Mouse (Mus musculus): ENCODE data around the gene P4ha2.
"Not testable (repeated sequence)": the region's sequence is repeated elsewhere in the genome, so short reads cannot be mapped to it uniquely, and the experiment has no call there.

The P4ha2 gene

DNA sequence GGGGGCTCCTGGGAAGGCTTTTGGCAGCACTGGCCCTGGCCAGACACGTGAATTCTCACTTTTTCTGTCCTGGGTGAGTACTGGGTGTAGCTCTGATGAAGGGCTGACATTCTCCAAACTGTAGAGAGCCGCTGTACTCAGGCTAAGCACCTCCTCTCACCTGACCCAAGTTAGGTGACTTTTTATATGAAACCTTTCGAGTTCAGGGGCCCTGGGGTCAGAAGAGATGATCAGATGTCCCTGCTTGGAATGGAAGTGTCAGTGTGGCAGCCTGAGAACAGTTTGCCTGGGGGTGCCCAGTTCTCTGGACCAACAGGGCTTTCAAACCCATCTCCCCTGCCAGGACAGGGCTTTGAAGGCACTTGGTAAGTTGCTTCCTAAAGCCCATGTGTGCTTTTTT lies 8.2 kb downstream of the P4ha2 start:
- DNase-seq (ENCODE audit: low spot score) = no peak

- no peak for DNase-seq (ENCODE audit: low spot score)
Measured at GRCm38 (mm10) chr11:54108894-54109293, 9.0 kb downstream of the P4ha2 start.

DNA sequence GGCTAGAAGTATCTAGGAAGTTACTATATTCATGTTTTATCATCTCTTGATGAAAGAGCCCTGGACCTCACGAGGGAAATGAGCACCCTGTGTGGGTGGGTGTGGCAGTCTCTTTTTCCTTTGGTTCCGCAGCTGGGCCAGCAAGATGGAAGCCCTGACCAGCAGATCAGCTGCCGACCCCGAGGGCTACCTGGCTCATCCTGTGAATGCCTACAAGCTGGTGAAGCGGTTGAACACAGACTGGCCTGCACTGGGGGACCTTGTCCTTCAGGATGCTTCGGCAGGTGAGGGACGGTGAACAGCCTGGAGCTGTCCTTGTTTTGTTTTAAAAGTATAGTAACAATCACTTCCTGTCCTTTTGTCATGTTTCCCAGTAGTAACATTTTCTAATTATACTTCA lies 11.4 kb downstream of the P4ha2 start:
- DNase-seq (ENCODE audit: low spot score) = no peak

- no peak for DNase-seq (ENCODE audit: low spot score)
Measured at GRCm38 (mm10) chr11:54111976-54112741, 12.3 kb downstream of the P4ha2 start.

DNA sequence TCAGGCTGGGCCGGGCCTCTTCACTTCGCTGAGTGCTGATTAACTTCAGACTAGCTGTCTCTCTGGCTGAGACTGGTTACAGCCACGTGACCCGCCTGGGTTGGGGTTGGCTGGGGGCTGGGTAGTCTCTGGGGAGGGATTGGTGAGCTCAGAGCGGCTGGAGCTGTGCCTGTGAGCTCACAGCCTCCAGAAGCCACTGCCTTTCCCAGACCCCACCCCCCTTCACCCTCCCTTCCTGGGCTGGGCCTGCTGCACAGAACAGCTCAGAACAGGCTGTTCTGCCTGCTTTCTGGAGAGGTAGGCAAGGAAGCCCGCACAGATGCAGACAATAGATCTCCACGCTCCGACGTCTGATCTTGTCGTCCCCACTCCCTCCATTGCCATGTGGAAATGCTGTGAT lies 13.0 kb downstream of the P4ha2 start:
- peak; percentile 89 for DNase-seq (ENCODE audit: low spot score)

DNA sequence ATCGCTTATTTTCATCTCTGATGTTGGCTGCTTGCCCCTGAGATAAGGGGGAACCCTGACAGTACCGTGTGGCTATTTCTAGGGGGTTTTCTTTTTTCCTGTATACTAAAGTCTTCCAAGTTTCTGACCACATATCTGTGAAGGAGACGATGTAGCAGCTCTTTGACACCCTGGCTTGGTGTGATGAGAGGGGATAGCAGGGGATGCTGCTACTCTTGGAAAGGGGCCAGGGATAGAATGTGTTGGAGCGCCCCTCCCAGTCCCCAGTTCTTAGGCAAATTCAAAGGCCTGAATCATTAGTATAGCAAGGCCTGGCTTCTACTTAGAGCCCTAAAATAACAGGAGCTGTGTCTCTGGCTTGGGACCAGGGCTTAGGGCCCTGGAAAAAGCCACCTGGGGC lies 13.5 kb downstream of the P4ha2 start:
- DNase-seq (ENCODE audit: low spot score) = no peak

DNA sequence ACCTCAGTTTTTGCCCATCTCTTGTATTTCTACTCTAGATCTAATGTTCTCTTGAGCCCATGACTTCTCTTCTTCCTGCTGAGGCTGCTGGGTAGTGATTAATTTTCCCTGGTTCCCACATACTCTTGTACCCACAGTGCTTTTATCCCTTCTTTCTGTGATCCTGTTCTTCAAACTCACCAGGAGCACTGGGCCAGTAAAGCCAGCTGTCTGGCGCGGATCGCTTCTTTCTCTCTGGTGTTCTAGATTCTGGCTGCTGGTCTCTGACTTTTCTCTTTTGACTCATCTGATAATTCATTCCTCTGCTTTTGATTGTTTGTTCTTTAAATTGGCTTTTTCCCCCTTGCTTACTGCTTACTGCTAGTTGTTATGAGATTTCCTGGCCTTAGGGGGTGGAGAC lies 14.9 kb downstream of the P4ha2 start:
- DNase-seq (ENCODE audit: low spot score) = no peak

DNA sequence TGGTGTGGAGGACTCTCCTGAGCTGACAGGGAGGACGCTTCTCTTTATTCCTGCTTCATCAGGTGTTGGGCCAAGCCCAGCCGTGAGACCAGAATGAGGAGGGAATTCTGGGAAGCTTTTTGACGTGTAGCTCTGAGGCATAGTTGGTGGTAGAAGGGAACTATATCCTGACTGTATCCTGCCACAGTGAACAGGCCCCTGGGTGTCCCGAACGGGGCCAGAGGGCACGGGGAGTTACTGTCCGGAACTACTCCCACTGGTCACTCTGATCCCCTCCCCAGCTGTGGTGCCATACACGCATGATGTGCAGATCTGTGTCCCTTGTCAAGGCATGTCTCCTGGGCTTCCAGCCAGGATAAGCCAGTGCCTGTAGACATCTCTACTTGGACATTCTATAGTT lies 15.4 kb downstream of the P4ha2 start:
- DNase-seq (ENCODE audit: low spot score) = no peak

DNA sequence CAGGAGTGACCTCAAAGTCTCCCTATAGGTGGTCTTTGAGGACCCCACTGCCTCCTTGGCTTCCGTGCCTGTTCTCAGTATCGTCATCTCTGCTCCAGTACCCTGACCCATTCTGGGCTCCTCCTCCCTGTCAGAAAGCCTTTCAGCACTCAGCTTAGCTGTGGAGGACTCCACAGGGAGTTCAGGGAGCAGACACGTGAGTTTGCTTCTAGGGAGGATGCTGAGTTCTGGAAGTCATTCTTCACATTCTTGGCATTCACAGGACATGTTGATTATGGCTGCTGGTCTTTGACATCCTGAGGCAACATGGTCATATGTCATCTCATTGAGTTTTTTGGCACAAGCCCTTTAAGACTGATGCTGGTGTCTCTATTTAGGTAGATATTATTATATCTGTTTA lies 16.0 kb downstream of the P4ha2 start:
- DNase-seq (ENCODE audit: low spot score) = no peak

DNA sequence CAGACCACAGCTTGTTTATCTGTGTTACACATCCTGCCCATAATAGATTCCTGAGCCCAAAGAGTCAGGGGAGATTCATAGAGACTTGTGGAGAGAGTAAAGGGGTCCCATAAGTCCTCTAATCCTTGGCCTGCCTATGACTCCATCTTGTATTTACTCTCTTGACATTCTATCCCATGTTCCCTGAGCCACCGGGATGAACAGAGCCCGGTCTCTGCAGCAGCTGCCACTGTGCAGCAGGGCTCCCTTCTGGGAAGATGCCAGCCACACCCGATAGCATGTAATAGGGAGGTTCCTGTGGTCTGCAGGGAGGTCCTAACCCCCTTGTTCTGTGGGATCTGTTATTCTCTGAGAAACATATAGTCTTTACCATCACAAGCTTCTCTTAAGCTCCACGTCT lies 16.5 kb downstream of the P4ha2 start:
- DNase-seq (ENCODE audit: low spot score) = no peak

GRCm38 (mm10) chr11:54117096-54117495 lies 17.2 kb downstream of the P4ha2 start:
- no peak for DNase-seq (ENCODE audit: low spot score)

GRCm38 (mm10) chr11:54119126-54119525 lies 19.2 kb downstream of the P4ha2 start:
- DNase-seq (ENCODE audit: low spot score) = no peak

DNA sequence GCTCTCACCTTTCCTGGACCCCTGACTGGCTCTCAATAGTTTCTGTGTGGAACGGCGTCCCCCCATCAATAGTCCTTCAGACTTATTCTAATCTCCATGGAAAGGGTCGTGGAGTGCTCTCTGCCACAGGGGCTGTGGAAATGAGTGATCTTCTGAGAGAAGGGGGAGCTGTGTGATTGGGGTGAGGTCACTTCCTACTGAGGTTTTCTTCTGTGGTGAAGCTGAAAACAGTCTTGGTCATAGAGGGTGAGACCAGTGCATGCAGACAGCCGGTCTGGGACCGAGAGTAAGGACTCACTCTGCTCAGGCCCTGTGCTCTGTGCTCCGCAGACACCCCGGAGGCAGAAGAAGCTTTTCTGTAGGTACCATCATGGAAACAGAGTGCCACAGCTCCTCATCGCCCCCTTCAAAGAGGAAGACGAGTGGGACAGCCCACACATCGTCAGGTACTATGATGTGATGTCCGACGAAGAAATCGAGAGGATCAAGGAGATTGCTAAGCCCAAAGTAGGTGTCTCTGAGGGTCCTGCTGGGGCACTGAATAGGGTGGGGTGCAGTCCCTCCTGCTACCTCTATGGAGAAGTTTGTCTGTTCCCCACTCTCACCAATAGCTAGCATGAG lies 20.0 kb downstream of the P4ha2 start:
- DNase-seq (ENCODE audit: low spot score) = no peak

DNA sequence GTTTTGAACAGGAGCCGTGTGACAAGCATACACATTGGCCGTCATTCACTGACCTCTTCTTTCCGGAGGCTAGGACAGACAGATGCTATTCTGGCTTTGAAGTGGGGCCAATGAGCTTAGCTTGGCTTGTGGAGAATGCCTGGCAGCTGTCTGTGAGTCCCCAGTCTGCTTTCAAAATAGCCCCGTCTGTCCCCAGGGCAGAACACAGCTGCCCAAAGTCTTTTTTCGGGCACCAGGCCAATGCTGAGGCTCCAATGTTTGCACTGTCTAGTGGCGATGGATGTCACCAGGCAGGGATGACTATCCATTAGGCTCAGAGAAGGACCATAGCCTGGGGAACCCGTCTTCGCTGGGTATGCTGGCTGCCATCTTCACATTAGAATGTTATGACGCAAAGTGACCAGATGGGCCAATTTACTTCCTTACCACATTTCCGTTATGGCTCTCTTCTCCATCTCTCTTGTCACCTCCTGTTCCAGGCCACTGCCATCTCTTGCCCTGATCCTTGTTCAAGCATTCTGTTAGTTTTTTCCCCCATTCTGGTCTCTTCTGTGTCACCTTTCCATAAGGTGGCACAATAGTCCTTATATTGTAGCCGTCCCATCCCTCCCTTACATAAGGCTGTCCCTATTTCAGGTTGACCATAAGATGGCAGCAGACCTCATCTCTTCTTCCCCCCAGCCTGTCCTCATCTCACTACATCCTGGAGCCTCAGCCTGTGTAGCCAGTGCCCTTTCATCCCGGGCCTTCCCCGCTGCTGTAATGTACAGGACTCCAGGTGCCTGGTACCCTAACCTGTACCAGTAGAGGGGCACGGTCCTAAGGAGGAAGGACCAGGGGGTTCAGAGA lies 22.7 kb downstream of the P4ha2 start:
- peak; percentile 46 for DNase-seq (ENCODE audit: low spot score)

DNA sequence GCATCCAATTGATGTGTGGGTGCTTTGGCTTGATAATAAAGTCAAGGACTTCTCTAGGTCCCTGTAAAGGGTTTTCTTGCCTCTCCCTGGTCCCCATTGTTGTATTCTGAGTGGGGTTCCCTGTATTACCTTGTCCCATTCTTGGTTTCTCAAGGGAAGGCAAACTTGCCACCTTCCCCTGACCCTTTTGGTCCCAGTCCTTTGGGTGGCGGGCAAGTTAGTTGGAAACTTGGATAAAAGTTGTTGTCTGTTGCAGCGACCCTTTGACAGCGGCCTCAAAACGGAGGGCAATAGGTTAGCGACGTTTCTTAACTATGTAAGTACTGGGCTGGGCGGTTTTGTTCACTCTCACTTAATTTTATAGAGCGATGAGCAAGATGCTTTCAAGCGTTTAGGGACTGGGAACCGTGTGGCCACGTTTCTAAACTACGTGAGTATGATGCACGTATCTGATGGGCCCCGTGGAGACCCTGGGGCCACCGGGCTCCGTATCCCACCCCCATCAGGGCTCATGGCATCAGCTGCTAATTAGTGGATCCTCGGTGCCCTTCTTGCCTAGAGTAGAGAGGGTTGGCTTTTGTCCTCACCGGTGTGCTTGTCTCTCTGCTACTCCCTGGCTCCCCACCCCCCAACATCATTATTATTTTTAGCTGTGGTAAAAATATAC lies 26.2 kb downstream of the P4ha2 start:
- DNase-seq (ENCODE audit: low spot score) = no peak

- no peak for DNase-seq (ENCODE audit: low spot score)
Measured at GRCm38 (mm10) chr11:54126654-54127374, 26.9 kb downstream of the P4ha2 start.

DNA sequence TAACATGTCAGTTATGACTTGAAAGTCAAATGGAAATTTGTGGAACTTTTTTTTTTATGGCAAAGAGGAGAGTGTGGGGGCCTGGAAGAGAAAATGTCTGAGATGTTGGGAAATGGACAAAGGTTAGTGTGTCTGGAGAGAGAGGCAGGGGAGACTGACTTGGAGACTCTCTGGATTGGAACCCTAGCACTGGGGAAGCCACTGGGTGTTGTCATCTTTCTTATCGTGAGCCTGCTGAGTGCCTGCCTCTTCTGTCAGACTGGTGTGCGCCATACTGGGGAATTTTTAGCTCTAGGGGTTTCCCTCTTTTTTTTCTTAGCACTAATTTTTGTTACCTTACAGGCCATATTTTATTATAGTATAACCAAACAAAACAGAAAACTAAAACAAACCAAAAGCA lies 27.5 kb downstream of the P4ha2 start:
- DNase-seq (ENCODE audit: low spot score) = no peak

GRCm38 (mm10) chr11:54129955-54130354 lies 30.1 kb downstream of the P4ha2 start:
- DNase-seq (ENCODE audit: low spot score) = no peak

DNA sequence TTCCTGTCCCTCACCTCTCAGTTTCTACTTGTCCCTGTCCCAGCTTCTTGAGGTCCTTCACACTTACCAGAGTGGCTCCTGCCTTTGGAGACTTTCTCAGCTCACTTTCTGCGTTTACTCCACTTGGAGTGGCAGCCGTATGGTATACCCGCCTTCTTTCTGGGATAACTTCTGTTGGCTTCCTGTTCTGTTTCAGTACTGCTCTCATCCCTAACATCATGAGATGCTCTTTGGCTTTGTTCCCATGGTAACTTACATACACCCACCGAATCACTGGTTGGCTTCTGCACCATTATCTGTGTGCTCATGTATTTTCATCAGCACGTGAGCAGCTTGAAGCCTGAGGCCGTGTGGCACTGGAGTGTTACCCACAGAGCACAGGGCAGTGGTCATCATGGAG lies 30.8 kb downstream of the P4ha2 start:
- DNase-seq (ENCODE audit: low spot score) = no peak

GRCm38 (mm10) chr11:54132290-54132689 lies 32.4 kb downstream of the P4ha2 start:
- no peak for DNase-seq (ENCODE audit: low spot score)

DNA sequence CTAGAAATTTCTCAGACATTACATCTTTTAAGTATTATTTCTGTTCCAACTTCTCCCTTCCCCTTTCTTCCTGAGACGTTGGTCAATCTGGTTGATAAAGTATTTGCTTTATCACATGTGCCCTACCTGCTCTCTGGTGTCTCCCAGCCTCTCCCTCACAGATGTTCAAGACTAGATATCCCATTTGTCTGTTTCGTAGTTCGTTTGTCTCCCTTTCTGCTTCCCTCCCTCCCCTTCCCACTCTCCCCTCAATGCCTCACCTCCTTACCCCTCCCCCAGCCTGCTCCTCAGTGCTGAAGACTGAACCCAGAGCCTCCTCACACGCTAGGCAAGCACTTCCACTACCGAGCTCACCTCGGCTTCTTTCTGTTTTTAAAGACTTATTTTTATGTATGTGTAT lies 35.0 kb downstream of the P4ha2 start:
- no peak for DNase-seq (ENCODE audit: low spot score)

DNA sequence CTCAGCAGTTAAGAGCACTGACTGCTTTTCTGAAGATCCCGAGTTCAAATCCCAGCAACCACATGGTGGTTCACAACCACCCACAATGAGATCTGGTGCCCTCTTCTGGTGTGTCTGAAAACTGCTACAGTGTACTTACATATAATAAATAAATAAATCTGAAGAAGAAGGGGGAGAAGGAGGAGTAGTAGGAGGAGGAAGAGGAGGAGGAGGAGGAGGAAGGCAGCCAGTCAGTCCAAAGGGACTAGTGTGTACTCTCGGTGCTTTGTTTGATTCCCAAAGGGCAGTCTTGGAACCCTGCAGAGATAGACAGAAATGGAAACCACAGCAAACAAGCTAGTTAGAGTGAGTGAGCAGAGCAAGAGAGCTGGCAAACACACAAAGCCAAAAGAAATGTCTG lies 40.3 kb downstream of the P4ha2 start:
- not testable (repeated sequence) for DNase-seq (ENCODE audit: low spot score)
